Mouse (Mus musculus): ENCODE measurements around the gene Fibp.

DNA sequence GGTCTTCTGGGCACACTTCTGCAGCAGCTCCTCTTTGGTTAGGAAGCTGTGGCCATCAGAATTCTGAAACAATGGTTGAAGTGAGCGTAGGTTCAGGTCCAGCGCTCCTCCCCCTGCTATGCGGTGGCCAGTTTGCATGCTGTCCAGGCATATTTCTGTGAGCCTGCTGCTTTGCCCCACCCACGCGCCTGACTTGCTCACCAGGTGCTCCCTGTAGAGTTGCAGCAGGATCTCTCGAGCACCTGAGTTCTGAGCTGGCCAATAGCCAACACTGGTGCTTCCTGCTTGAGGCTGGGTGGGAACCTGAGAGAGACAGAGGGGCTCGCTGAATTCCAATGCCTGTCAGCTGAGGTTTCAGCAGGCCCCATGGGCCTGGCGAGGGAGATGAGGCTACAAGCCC lies 25.9 kb downstream of the Fibp start:
- TF ChIP-seq GATA1 (IDR thresholded peaks at IDR 0.05; ENCODE audit: borderline replicate concordance, low read length): no peak
- no peak for TF ChIP-seq FLI1 (IDR thresholded peaks at IDR 0.05; ENCODE audit: low read length)

Measured in megakaryocyte, embryonic 14.5 days (primary cell).